Mouse (Mus musculus) CH12.LX (cell line): ENCODE data around the gene H2-M10.5.
"Not testable (repeated sequence)": the region's sequence is repeated elsewhere in the genome, so short reads cannot be mapped to it uniquely, and the experiment has no call there.

Experiments used
- CHD2 ChIP-seq: IDR thresholded peaks from 2 replicates; pipeline ENCODE4 v1.6.1; 2011; ENCODE audit warnings: low read length, improper control_type of control experiment
- CTCF ChIP-seq, 2 experiments: IDR thresholded peaks in 1 of 2; conservative IDR thresholded peaks in 1 of 2; 2 replicates each; pipeline ENCODE4 v1.5.1; 2011 to 2012; ENCODE audit warnings: low read depth in 2 of 2, low read length in 2 of 2, improper control_type of control experiment in 1 of 2, inconsistent platforms in 1 of 2, mild to moderate bottlenecking in 1 of 2, moderate library complexity in 1 of 2
- ZMIZ1 ChIP-seq: IDR thresholded peaks from 2 replicates; pipeline ENCODE4 v1.6.1; 2012; ENCODE audit warnings: low read depth, mild to moderate bottlenecking, inconsistent platforms, low read length, improper control_type of control experiment

DNA sequence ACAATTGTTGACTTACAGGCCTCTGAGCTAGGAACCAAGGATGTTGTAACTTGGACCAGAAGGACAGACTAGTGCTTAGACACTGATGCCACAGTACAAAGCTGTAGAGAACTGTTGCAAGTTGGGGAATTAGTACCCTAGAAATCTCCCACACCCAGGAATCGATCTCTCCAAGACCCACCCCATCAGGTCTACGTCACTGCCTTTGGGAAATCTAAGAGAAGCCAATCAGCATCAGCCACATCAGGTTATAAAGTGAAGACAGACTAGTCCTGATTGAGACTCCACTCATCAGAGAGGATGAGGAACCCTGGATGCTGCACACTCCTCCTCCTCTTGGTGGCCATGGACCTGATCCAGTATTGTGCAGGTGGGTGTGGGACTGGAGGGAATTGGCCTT is at the start of gene H2-M10.5:
- TF ChIP-seq ZMIZ1; CTCF (conservative IDR thresholded peaks at IDR 0.05 in 1 of 2, IDR thresholded peaks at IDR 0.05 in 1 of 2; ENCODE audit: low read depth in 2 of 2, low read length in 2 of 2); CHD2: not testable (repeated sequence)
